Mouse (Mus musculus) heart, embryonic 16.5 days (tissue): ENCODE measurements around the gene 1700001C19Rik. TPM values are rescaled to one million over a fixed set of nuclear protein-coding genes. Genes with fewer than 3 reads are reported as not detected.
"Not testable (repeated sequence)": the region's sequence is repeated elsewhere in the genome, so short reads cannot be mapped to it uniquely, and the experiment has no call there.

ENCODE experiments used
- ATAC-seq: fragments of 200-750 bp; cut with Nextera tagmentation; replicated peaks from 2 replicates; pipeline ENCODE4 v1.8.0; 2017; ENCODE audit warnings: moderate number of reproducible peaks; ENCODE audit not compliant: insufficient read depth, low FRiP score; ENCODE audit errors: extremely low read depth
- H3K27ac ChIP-seq: fragments of 300-500 bp; sonication (generic); 2 replicates; pipeline ENCODE4 v1.5.1; 2014; ENCODE audit warnings: mild to moderate bottlenecking, low read length, control low read depth, moderate library complexity
- H3K27me3 ChIP-seq: fragments of 300-500 bp; sonication (generic); 2 replicates; pipeline ENCODE4 v1.6.1; 2014; ENCODE audit warnings: low read length, mixed read lengths; ENCODE audit not compliant: control insufficient read depth, insufficient read depth
- H3K36me3 ChIP-seq: fragments of 300-500 bp; sonication (generic); 2 replicates; pipeline ENCODE4 v1.6.1; 2014; ENCODE audit not compliant: control insufficient read depth, insufficient read depth
- H3K4me1 ChIP-seq: fragments of 300-500 bp; sonication (generic); 2 replicates; pipeline ENCODE4 v1.6.1; 2014; ENCODE audit warnings: low read length, mixed read lengths; ENCODE audit not compliant: control insufficient read depth, insufficient read depth
- H3K4me2 ChIP-seq: fragments of 300-500 bp; sonication (generic); 2 replicates; pipeline ENCODE4 v1.6.1; 2014; ENCODE audit warnings: low read depth, mild to moderate bottlenecking, control low read depth, low read length
- H3K4me3 ChIP-seq: fragments of 300-500 bp; sonication (generic); 2 replicates; pipeline ENCODE4 v1.5.1; 2014; ENCODE audit warnings: mild to moderate bottlenecking, control low read depth, low read length
- H3K9ac ChIP-seq: fragments of 300-500 bp; sonication (generic); 2 replicates; pipeline ENCODE4 v1.6.1; 2014; ENCODE audit warnings: low read length, control low read depth
- H3K9me3 ChIP-seq: fragments of 300-500 bp; sonication (generic); replicated peaks from 2 replicates; pipeline ENCODE4 v1.6.1; 2016; ENCODE audit warnings: low read length; ENCODE audit not compliant: control insufficient read depth
- WGBS: fragments of 180-500 bp; shearing (Covaris S2); extraction: QIAGEN DNeasy Blood & Tissue Kit; methylation state at CpG from one replicate; pipeline ENCODE4 v1.1.7; 2014; 5-methylcytosine and 5-hydroxymethylcytosine counted together
- polyA plus RNA-seq: library from polyadenylated mRNA; unstranded; fragments of >200 nt; fragmentation: Nextera tagmentation; extraction: Ambion mirVana; gene quantifications from 2 replicates; pipeline ENCODE4 v1.2.1, GENCODE M21; 2015

1700001C19Rik gene
- polyA plus RNA-seq, 1 experiment from 2014 or later, result 0.64 TPM

DNA sequence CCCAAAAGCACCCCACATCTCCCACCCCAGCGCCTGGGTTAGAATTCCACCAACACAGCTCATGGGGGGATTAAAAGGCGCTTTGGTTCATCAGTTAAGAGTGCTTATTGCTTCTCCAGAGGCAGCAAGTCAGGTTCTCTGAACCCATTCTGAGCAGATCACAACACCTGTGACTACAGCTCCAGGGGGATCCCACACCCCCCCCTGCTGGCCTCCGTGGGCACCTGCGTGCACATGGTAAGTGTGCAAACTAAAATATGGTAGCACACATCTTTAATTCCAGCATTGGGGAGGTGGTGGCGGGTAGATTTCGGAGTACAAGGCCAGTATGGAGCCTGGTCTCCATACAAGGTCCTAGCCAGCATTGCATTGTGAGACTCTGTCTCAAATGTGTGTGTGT lies 9.9 kb downstream of the 1700001C19Rik start:
- H3K27ac ChIP-seq, result no peak overlapping the region
- no peak for ATAC-seq
- H3K4me3 ChIP-seq, result no peak overlapping the region
- H3K4me1 ChIP-seq, result peaks cover 10% of the 10 kb centered on the region
- no peaks in the 10 kb centered on the region for H3K36me3 ChIP-seq
- no peaks in the 10 kb centered on the region for H3K27me3 ChIP-seq
- no peaks in the 10 kb centered on the region for H3K9me3 ChIP-seq
- WGBS, result 70% methylated on average over 6 of the region's 6 CpGs
- no peak overlapping the region for H3K4me2 ChIP-seq
- H3K9ac ChIP-seq, result no peak overlapping the region

DNA sequence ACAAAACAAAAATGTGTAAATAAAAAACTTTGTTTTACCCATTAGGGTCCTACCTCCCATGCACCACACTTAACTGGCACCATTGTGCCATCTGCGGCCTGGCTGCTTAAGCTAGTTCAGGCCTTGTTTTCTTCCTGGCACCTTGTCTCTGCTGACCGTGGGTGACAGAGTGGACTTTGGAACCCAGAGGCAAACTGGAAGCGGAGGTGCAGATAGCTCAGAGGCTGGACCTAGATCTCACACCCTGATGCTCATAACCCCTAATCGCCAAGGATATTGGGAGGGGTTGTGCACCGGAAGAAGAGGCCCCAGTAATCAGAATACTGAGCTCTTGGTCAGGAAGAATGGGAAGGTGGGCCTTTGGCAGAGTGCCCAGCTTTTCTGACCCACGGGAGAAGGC lies 13.0 kb downstream of the 1700001C19Rik start:
- no peaks in the 10 kb centered on the region for H3K9me3 ChIP-seq
- no peaks in the 10 kb centered on the region for H3K27me3 ChIP-seq
- H3K4me3 ChIP-seq, result no peak overlapping the region
- H3K4me2 ChIP-seq, result no peak overlapping the region
- no peak overlapping the region for H3K27ac ChIP-seq
- H3K9ac ChIP-seq, result no peak overlapping the region
- 0 out of 2 replicates have a peak, but pooled peaks have one; percentile 15 for ATAC-seq
- WGBS, result 53% methylated on average over 6 of the region's 6 CpGs
- H3K4me1 ChIP-seq, result peaks cover 9% of the 10 kb centered on the region
- H3K36me3 ChIP-seq, result no peaks in the 10 kb centered on the region

DNA sequence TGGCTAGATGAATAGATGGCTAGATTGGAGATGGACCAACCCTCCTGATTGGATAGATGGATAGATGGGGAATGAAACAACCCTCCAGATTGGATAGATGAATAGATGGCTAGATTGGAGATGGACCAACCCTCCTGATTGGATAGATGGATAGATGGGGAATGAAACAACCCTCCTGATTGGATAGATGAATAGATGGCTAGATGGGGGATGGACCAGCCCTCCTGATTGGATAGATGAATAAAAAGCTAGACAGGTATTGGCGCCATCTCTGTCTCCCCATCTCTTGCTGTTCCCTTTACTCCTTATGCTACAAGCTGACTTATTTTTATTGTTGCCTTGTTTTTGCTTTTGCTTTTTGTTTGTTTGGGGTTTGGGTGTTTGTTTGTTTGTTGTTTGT lies 14.6 kb downstream of the 1700001C19Rik start:
- WGBS, result 84% methylated on average over 1 of the region's 1 CpGs
- H3K4me2 ChIP-seq, result not testable (repeated sequence)

GRCm38 (mm10) chr17:47421566-47421965 lies 15.6 kb downstream of the 1700001C19Rik start:
- WGBS, result 72% methylated on average over 3 of the region's 3 CpGs
- no peak for ATAC-seq
- Histone ChIP-seq H3K9ac (no peak overlapping the region), H3K4me2 (no peak overlapping the region), H3K36me3 (no peaks in the 10 kb centered on the region), H3K27ac (no peak overlapping the region), H3K27me3 (no peaks in the 10 kb centered on the region), H3K4me3 (no peak overlapping the region), H3K9me3 (no peaks in the 10 kb centered on the region), H3K4me1 (peaks cover 3% of the 10 kb centered on the region; the same call in 1 of the 2 replicates)

More for the DNA sequence above, 14.6 kb downstream of the 1700001C19Rik start:
- not testable (repeated sequence) for H3K27me3 ChIP-seq, ATAC-seq, H3K4me1 ChIP-seq, H3K36me3 ChIP-seq, H3K4me3 ChIP-seq, H3K9me3 ChIP-seq, H3K27ac ChIP-seq, H3K9ac ChIP-seq

DNA sequence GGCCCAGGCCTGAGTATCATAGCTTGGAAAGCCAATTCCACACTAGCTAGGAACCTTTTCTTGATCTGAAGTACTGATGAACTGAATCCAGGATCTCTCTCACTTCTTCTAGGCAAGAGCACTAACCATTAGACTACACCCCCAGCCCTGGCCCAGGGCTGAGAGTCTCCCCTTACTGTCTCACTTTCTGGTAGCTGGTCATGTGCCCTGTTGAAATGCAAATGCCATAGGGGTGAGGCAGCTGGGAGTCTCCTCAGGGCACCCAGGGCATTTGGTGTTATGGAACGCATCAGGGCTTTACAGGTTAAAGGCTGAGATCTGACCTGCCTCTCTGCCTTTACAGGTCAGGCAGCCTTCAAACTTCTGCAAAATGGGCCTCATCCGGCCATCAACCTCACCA lies 17.0 kb downstream of the 1700001C19Rik start:
- peaks cover 3% of the 10 kb centered on the region; the same call in 1 of the 2 replicates for H3K4me1 ChIP-seq
- no peaks in the 10 kb centered on the region for H3K27me3 ChIP-seq
- H3K4me2 ChIP-seq, result no peak overlapping the region
- H3K27ac ChIP-seq, result no peak overlapping the region
- no peak overlapping the region for H3K4me3 ChIP-seq
- H3K36me3 ChIP-seq, result no peaks in the 10 kb centered on the region
- peaks cover 3% of the 10 kb centered on the region; the same call in 1 of the 2 replicates for H3K9me3 ChIP-seq
- WGBS, result 67% methylated on average over 2 of the region's 2 CpGs
- no peak overlapping the region for H3K9ac ChIP-seq
- ATAC-seq, result no peak

- not testable (repeated sequence) for H3K4me1 ChIP-seq, ATAC-seq, H3K27ac ChIP-seq, H3K36me3 ChIP-seq, H3K9ac ChIP-seq, H3K9me3 ChIP-seq
- peak overlapping the region; percentile 47 for H3K4me3 ChIP-seq
- WGBS, result 3% methylated on average over 74 of the region's 74 CpGs
- H3K27me3 ChIP-seq, result peaks cover 37% of the 10 kb centered on the region
- H3K4me2 ChIP-seq, result peak overlapping the region; percentile 63
Measured at GRCm38 (mm10) chr17:47409897-47410861, 27.0 kb downstream of the 1700001C19Rik start.

DNA sequence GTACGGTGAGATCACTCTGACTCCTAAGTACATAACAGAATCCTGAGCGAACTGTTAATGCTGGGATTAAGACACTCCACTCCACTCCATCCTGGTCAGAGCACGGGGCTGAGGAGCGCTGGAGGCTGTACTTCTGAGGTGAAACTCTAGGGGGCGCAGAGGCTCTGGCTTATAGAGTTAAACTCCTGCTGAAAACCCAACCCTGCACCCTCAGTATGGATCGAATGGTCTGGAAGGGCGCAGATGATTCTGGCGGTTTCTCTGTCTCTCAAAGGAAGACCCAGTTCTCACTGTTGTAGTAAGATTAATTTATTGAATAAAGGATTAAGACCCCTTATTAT lies 28.6 kb downstream of the 1700001C19Rik start:
- no peaks in the 10 kb centered on the region for H3K9me3 ChIP-seq
- H3K9ac ChIP-seq, result no peak overlapping the region
- H3K27ac ChIP-seq, result no peak overlapping the region
- 0 out of 2 replicates have a peak, but pooled peaks cover 2% of the 10 kb centered on the region for H3K4me1 ChIP-seq
- peak; percentile 41; the same call in 1 of the 2 replicates for ATAC-seq
- H3K4me3 ChIP-seq, result no peak overlapping the region
- 20% methylated on average over 8 of the region's 8 CpGs for WGBS
- no peak overlapping the region for H3K4me2 ChIP-seq
- H3K36me3 ChIP-seq, result no peaks in the 10 kb centered on the region
- H3K27me3 ChIP-seq, result peaks cover 35% of the 10 kb centered on the region

DNA sequence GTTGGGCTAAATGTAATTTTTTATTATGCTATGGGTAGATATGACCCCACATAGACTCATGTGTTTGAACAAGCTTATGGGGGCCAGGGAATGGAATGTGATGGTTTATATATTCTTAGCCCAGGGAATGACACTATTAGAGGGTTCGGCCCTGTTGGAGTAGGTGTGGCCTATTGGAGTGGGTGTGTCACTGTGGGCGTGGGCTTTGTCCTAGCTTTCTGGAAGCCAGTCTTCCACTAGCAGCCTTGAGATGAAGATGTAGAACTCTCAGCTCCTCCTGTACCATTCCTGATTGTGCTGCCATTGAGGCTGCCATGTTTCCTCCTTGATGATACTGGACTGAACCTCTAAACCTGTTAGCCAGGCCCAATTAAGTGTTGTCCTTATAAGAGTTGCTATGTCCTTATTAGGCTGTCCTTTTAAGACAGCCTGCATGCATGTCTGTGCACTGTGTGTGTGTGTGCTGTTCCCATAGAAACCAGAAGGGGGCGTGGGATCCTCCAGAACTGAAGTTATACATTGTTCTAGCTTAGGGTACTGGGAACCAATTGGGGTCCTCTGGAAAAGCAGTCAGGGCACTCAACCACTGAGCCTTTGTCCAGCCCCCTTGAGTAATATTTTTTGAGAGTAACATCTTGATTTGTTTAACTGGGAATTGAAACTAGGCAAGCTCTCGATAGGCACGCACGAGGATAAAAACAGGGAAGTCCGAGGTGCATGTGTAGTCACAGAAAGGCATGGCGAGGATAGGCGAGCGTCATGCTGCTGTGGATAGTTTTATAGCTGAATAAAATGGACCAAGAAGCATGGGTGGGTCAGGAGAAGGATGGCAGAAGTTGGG lies 29.2 kb downstream of the 1700001C19Rik start:
- no peak overlapping the region for H3K4me3 ChIP-seq
- peaks cover 30% of the 10 kb centered on the region for H3K27me3 ChIP-seq
- WGBS, result 59% methylated on average over 10 of the region's 10 CpGs
- H3K9ac ChIP-seq, result no peak overlapping the region
- 0 out of 2 replicates have a peak, but pooled peaks cover 2% of the 10 kb centered on the region for H3K4me1 ChIP-seq
- H3K9me3 ChIP-seq, result no peaks in the 10 kb centered on the region
- no peaks in the 10 kb centered on the region for H3K36me3 ChIP-seq
- no peak for ATAC-seq
- H3K27ac ChIP-seq, result no peak overlapping the region
- no peak overlapping the region for H3K4me2 ChIP-seq
